Comparison of ENCODE assay signal across 8 mouse cellular contexts in the genomic region with DNA sequence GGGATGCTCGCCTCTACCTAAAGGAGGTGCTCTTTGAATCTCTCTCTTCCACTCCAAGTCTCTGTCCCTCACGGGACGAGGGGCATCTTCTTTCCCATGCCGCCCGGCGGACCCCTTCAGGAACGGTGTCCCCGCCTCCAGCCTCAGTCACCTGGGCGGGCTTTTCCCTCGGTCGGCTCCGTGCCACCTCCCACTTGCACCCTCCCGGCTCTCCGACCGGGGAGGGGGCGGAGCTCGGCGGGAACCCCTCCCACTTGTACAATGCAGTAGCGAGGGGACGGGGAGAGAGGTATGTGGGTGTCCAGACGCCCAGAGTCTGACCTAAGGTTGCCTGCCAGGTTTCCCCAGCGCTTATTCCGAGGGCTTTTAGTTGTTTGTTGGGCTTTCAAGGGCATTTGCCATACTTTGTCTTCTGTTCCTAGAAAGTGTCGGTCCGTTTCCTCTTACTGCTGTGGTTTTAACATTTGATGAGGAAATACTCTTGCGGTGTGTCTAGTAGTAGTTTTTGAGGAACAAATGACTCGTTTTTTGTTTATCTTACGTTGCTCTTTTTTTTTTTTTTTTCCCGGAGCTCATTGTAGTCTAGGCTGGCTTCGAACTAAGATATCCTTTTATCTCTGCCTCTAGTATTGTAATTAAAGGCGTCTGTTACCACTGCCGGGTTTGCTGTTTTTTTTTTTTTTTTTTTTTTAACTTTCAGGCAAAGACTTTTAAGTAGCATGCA. TPM values are rescaled to one million over a fixed set of nuclear protein-coding genes. Genes with fewer than 3 reads are reported as not detected.
DNase-seq lines count a peak whose midpoint lies in the region; ATAC-seq lines count a peak whose summit lies in the region.

No protein-coding gene starts in this region.

- H3K9me3 ChIP-seq in embryonic facial prominence, embryonic 14.5 days (ENCODE audit: control insufficient read depth, low read length) = no peaks in the 10 kb centered on the region

- peak overlapping the region; percentile 93 for H3K4me3 ChIP-seq in embryonic facial prominence, embryonic 14.5 days (ENCODE audit: low read depth, low read length)

- 2% methylated on average over 23 of the region's 32 CpGs for WGBS in embryonic facial prominence, embryonic 14.5 days

- H3K9ac ChIP-seq in embryonic facial prominence, embryonic 14.5 days (ENCODE audit: low read depth, low read length) = peak overlapping the region; percentile 98

- H3K36me3 ChIP-seq in embryonic facial prominence, embryonic 14.5 days (ENCODE audit: control insufficient read depth, insufficient read depth, low read length) = no peaks in the 10 kb centered on the region
- H3K36me3 ChIP-seq in splenic B cell, adult 2 months (ENCODE audit: control insufficient read depth, insufficient read depth, low read length, poor library complexity, severe bottlenecking) = no peaks in the 10 kb centered on the region

- DNase-seq in 416B (ENCODE audit: low read depth) = peak; percentile 96
- peak; percentile 67 to 79 for DNase-seq in adrenal gland, postnatal 4 days (ENCODE audit: low spot score in 2 of 2)
- DNase-seq in embryonic facial prominence, embryonic 14.5 days (ENCODE audit: low spot score) = peak; percentile 94
- peak; percentile 78 for DNase-seq in heart, adult 8-10 months (ENCODE audit: low spot score)
- peak; percentile 93 for DNase-seq in kidney, adult 9 months
- DNase-seq in liver = peak; percentile 97
- peak; percentile 84 for DNase-seq in splenic B cell, adult 2 months (ENCODE audit: low read depth, low spot score)

- H3K4me2 ChIP-seq in embryonic facial prominence, embryonic 14.5 days (ENCODE audit: low read depth, low read length) = peak overlapping the region; percentile 54

- ATAC-seq in embryonic facial prominence, embryonic 14.5 days (ENCODE audit: low read depth) = peak; percentile 81
- ATAC-seq in monocyte, adult 5-6 weeks (replicated peaks; ENCODE audit: insufficient number of reproducible peaks, low FRiP score, low TSS enrichment, poor library complexity, severe bottlenecking) = peak; percentile 63

- no peaks in the 10 kb centered on the region for H3K27me3 ChIP-seq in embryonic facial prominence, embryonic 14.5 days (replicated peaks; ENCODE audit: control insufficient read depth, insufficient read depth, low read length)
- no peaks in the 10 kb centered on the region for H3K27me3 ChIP-seq in splenic B cell, adult 2 months (ENCODE audit: control insufficient read depth, insufficient read depth, low read length, poor library complexity, severe bottlenecking)

- H3K27ac ChIP-seq in embryonic facial prominence, embryonic 14.5 days (replicated peaks; ENCODE audit: low read depth, low read length) = peak overlapping the region; percentile 97

- no peaks in the 10 kb centered on the region for H3K4me1 ChIP-seq in embryonic facial prominence, embryonic 14.5 days (ENCODE audit: control insufficient read depth, insufficient read depth, low read length)

RNA-seq across cellular contexts. Expression of gene Dcaf1, which starts 0.9 kb away (rescaled TPM):
- total RNA-seq in adrenal gland, postnatal 4 days (2021) = 10 to 100 TPM; 34.1 to 39.8 TPM
- 15.8 and 17.7 TPM in 2 replicates for polyA plus RNA-seq in embryonic facial prominence, embryonic 14.5 days (2014; fragmentation: Nextera tagmentation; extraction: Ambion mirVana)
- total RNA-seq in heart, adult 8-10 months (2022) = 10 to 100 TPM; 23.9 to 30.7 (median 25.3) TPM
- 15.9 to 35.2 TPM (median 25.1 TPM) in 3 replicates for total RNA-seq in monocyte, adult 5-6 weeks (2017)

RNA-seq across cellular contexts. Expression of gene Rad54l2, which starts 33.5 kb away (rescaled TPM):
- 10 to 100 TPM; 27.5 to 27.8 TPM for total RNA-seq in adrenal gland, postnatal 4 days (2021)
- polyA plus RNA-seq in embryonic facial prominence, embryonic 14.5 days (2014; fragmentation: Nextera tagmentation; extraction: Ambion mirVana) = 3.2 and 4.3 TPM in 2 replicates
- total RNA-seq in heart, adult 8-10 months (2022) = 10 to 100 TPM; 10.3 to 11.1 (median 10.7) TPM
- 10.3 to 29.7 TPM (median 14.5 TPM) in 3 replicates for total RNA-seq in monocyte, adult 5-6 weeks (2017)

Comparison
In these comparisons a context has a peak if more than half of its experiments do, and no peak if none do; other contexts are left out.
1. Peak in every context shown above with its lines: DNase-seq, ATAC-seq, H3K4me3 ChIP-seq and H3K27ac ChIP-seq.